Mouse (Mus musculus) lung, embryonic 16.5 days (tissue): ENCODE results near the gene Mill2. TPM values are rescaled to one million over a fixed set of nuclear protein-coding genes. Genes with fewer than 3 reads are reported as not detected.
"Not testable (repeated sequence)": the region's sequence is repeated elsewhere in the genome, so short reads cannot be mapped to it uniquely, and the experiment has no call there.

Source experiments
- ATAC-seq: fragments of 200-750 bp; cut with Nextera tagmentation; 2 replicates; pipeline ENCODE4 v1.8.0; 2017; ENCODE audit warnings: low read depth, mild to moderate bottlenecking, moderate library complexity
- H3K27ac ChIP-seq: fragments of 300-500 bp; sonication (generic); 2 replicates; pipeline ENCODE4 v1.5.1; 2014; ENCODE audit warnings: mild to moderate bottlenecking, control low read depth, low read length
- H3K27me3 ChIP-seq: fragments of 300-500 bp; sonication (generic); 2 replicates; pipeline ENCODE4 v1.6.1; 2014; ENCODE audit warnings: low read depth, low read length, mixed read lengths; ENCODE audit not compliant: control insufficient read depth, insufficient read depth
- H3K36me3 ChIP-seq: fragments of 300-500 bp; sonication (generic); 2 replicates; pipeline ENCODE4 v1.6.1; 2014; ENCODE audit warnings: low read length; ENCODE audit not compliant: control insufficient read depth, insufficient read depth
- H3K4me1 ChIP-seq: fragments of 300-500 bp; sonication (generic); replicated peaks from 2 replicates; pipeline ENCODE4 v1.6.1; 2014; ENCODE audit warnings: low read length, mixed read lengths; ENCODE audit not compliant: control insufficient read depth, insufficient read depth
- H3K4me2 ChIP-seq: fragments of 300-500 bp; sonication (generic); 2 replicates; pipeline ENCODE4 v1.6.1; 2014; ENCODE audit warnings: low read depth, low read length, control low read depth
- H3K4me3 ChIP-seq: fragments of 300-500 bp; sonication (generic); 2 replicates; pipeline ENCODE4 v1.5.1; 2014; ENCODE audit warnings: mild to moderate bottlenecking, low read length, control low read depth
- H3K9ac ChIP-seq: fragments of 300-500 bp; sonication (generic); 2 replicates; pipeline ENCODE4 v1.6.1; 2014; ENCODE audit warnings: low read length, control low read depth
- H3K9me3 ChIP-seq: fragments of 300-500 bp; sonication (generic); 2 replicates; pipeline ENCODE4 v1.6.1; 2016; ENCODE audit warnings: low read length; ENCODE audit not compliant: control insufficient read depth
- WGBS: fragments of 180-500 bp; shearing (Covaris S2); extraction: QIAGEN DNeasy Blood & Tissue Kit; methylation state at CpG from one replicate; pipeline ENCODE4 v1.1.7; 2014; 5-methylcytosine and 5-hydroxymethylcytosine counted together
- polyA plus RNA-seq: library from polyadenylated mRNA; unstranded; fragments of >200 nt; fragmentation: Nextera tagmentation; extraction: Ambion mirVana; gene quantifications from 2 replicates; pipeline ENCODE4 v1.2.1, GENCODE M21; 2015

Gene Mill2
- polyA plus RNA-seq, 1 experiment from 2014 or later = 2.3 TPM

DNA sequence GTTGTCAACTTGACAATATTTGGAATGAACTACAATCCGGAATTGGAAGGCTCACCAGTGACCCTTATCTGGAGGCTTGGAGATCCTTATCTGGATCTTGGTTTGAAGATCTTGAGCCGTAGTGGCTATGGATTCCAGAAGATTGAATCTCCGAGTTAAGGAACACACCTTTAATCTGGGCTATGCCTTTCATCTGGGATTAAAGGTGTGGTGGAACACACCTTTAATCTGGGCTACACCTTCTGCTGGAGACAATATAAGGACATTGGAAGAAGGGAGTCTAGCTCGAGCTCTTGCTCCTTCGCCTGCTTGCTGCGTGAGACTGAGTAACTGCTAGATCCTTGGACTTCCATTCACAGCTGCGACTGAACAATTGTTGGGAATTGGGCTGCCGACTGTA lies 31.3 kb downstream of the Mill2 start, which contains the start of gene Pglyrp1:
TSS of gene Pglyrp1 (plus strand) at position 301 of the 400 bp plus-strand sequence.
- not testable (repeated sequence) for H3K4me3 ChIP-seq, ATAC-seq

DNA sequence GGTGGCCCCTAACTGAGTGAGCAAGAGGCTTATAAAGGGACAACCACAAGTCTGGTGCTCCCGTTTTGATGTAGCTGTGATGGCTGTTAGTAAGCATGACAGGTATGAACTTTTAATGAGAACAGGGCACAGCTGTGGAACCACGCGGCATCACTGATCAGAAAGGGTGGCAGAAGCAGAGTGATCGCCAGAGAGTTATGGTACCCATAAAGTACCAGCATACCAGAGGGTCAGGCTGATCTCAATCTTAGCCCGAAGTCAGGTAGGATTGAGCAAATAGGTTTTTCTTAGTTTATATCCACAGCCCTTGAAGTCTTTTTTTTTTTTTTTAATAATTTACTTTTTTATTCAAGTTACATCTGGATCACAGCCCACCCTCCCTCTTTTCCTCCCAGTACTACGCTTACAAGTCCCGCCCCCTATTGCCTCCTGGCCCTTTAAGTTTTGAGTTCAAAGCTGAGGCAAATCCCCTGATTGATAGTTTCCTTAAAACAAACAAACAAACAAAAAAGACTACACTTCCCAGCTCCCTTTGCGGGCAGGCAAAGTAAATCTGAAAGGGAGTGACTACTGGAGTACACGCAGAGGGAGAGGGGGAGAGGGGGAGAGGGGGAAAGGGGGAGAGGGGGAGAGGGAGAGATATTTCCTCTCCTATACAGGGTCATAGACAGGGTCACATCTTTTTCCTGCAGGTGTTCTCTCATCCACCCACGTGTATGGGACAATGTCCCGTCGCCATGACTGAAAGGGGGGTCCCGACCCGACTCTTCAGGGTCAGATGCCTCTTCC lies 32.4 kb downstream of the Mill2 start:
- WGBS = 30% methylated on average over 13 of the region's 14 CpGs
- no peaks in the 10 kb centered on the region for H3K36me3 ChIP-seq
- no peak overlapping the region for H3K9ac ChIP-seq
- no peak overlapping the region for H3K27ac ChIP-seq
- peaks cover 4% of the 10 kb centered on the region for H3K9me3 ChIP-seq
- H3K4me3 ChIP-seq = peak overlapping the region; percentile 49
- H3K4me1 ChIP-seq = no peaks in the 10 kb centered on the region
- peak overlapping the region; percentile 84 for H3K4me2 ChIP-seq
- ATAC-seq = peak; percentile 40; the same call in 1 of the 2 replicates
- H3K27me3 ChIP-seq = no peaks in the 10 kb centered on the region

More for the DNA sequence above, 31.3 kb downstream of the Mill2 start, which contains the start of gene Pglyrp1:
- H3K27me3 ChIP-seq, H3K9ac ChIP-seq, H3K4me2 ChIP-seq, H3K27ac ChIP-seq, H3K4me1 ChIP-seq, H3K9me3 ChIP-seq, H3K36me3 ChIP-seq: not testable (repeated sequence)
- WGBS = 80% methylated on average over 1 of the region's 8 CpGs

GRCm38 (mm10) chr7:18872816-18873215 lies 33.0 kb downstream of the Mill2 start:
- Histone ChIP-seq H3K27ac (no peak overlapping the region), H3K4me1 (no peaks in the 10 kb centered on the region), H3K27me3 (no peaks in the 10 kb centered on the region), H3K4me3 (peak overlapping the region; percentile 49), H3K9me3 (peaks cover 4% of the 10 kb centered on the region), H3K9ac (peak overlapping the region; percentile 60; the same call in 1 of the 2 replicates), H3K36me3 (no peaks in the 10 kb centered on the region), H3K4me2 (peak overlapping the region; percentile 84)
- peak; percentile 52; the same call in 1 of the 2 replicates for ATAC-seq
- 2% methylated on average over 7 of the region's 7 CpGs for WGBS

GRCm38 (mm10) chr7:18873253-18873652 lies 33.5 kb downstream of the Mill2 start:
- Histone ChIP-seq H3K27ac (no peak overlapping the region), H3K36me3 (no peaks in the 10 kb centered on the region), H3K4me1 (no peaks in the 10 kb centered on the region), H3K27me3 (no peaks in the 10 kb centered on the region), H3K9ac (peak overlapping the region; percentile 60), H3K9me3 (peaks cover 4% of the 10 kb centered on the region), H3K4me2 (peak overlapping the region; percentile 84), H3K4me3 (peak overlapping the region; percentile 49)
- peak; percentile 86 for ATAC-seq
- WGBS = under 1% methylated on average over 10 of the region's 10 CpGs

DNA sequence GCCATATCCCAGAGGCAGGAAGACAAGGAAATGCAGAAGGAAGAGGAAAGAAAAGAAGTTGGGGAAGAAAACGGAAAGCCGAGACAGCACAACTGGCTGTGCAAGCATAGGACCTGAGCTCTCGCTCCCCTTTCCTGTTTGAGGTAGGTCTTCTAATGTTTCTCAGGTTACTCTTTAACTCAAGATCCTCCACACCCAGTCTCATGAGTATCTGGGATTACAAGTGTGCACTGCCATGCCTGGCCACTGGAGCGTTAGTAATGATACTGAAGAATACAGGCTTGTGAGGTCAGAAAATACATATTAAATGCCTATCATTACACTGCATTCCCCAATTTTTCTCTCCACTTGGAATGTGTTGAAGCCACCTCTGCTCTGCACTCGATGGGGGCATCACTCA lies 35.6 kb downstream of the Mill2 start:
- Histone ChIP-seq H3K27ac (no peak overlapping the region), H3K4me3 (no peak overlapping the region), H3K4me1 (no peaks in the 10 kb centered on the region), H3K4me2 (no peak overlapping the region), H3K36me3 (no peaks in the 10 kb centered on the region), H3K9ac (no peak overlapping the region), H3K27me3 (no peaks in the 10 kb centered on the region), H3K9me3 (no peaks in the 10 kb centered on the region)
- ATAC-seq = no peak
- 64% methylated on average over 5 of the region's 5 CpGs for WGBS

- Histone ChIP-seq H3K9me3 (no peaks in the 10 kb centered on the region), H3K27ac (no peak overlapping the region), H3K4me2 (no peak overlapping the region), H3K9ac (no peak overlapping the region), H3K27me3 (no peaks in the 10 kb centered on the region), H3K36me3 (no peaks in the 10 kb centered on the region), H3K4me3 (no peak overlapping the region), H3K4me1 (no peaks in the 10 kb centered on the region)
- 29% methylated on average over 7 of the region's 7 CpGs for WGBS
- no peak for ATAC-seq
These were observed 38.9 kb downstream of the Mill2 start for GRCm38 (mm10) chr7:18878691-18879090.

DNA sequence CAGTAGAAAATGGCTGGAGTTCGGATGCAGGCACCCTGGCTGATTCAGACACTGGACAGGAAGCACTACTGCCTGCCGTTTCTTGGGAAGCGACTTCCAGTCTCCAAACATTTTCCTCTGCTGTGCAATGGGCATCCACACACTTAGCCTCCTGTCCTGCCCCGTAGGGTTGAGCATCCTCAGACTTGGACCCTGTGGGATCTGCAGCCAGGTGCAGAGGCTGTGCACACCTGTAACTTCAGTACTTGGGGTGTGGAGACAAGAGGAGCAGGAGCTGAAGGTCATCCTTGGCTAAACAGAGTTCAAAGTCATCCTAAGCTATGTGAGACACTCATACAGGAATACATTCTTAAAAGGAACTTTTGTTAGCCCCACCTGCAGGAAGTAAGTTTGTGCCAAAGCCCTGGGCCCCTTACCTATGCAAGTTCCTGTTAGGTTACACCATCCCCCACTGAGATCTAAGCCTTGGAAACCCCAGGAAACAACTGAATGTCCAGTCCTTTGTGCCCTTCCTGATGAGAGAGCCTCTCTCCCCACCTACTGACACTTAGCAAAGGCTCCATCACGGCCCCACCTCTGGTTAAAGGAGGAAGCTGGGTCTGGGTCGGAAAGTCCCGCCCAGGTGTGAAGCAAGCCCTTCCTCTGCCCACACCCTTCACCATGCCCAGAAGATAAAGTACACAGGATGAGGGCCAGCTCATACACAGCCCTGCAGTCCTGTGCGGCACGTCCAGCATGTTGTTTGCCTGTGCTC lies 44.4 kb downstream of the Mill2 start:
- Histone ChIP-seq H3K9me3 (no peaks in the 10 kb centered on the region), H3K36me3 (no peaks in the 10 kb centered on the region), H3K4me1 (peaks cover 13% of the 10 kb centered on the region), H3K9ac (peak overlapping the region; percentile 6; the same call in 1 of the 2 replicates), H3K27ac (peak overlapping the region; percentile 68), H3K27me3 (no peaks in the 10 kb centered on the region), H3K4me2 (0 out of 2 replicates have a peak overlapping the region, but pooled peaks have one; percentile 16), H3K4me3 (no peak overlapping the region)
- ATAC-seq = peak; percentile 83
- 39% methylated on average over 9 of the region's 9 CpGs for WGBS

GRCm38 (mm10) chr7:18884745-18885422 lies 45.1 kb downstream of the Mill2 start:
- H3K9ac ChIP-seq = peak overlapping the region; percentile 31
- peaks cover 13% of the 10 kb centered on the region for H3K4me1 ChIP-seq
- no peak for ATAC-seq
- no peaks in the 10 kb centered on the region for H3K27me3 ChIP-seq
- no peak overlapping the region for H3K4me3 ChIP-seq
- H3K4me2 ChIP-seq = 0 out of 2 replicates have a peak overlapping the region, but pooled peaks have one; percentile 16
- no peaks in the 10 kb centered on the region for H3K9me3 ChIP-seq
- WGBS = 43% methylated on average over 13 of the region's 13 CpGs
- H3K27ac ChIP-seq = peak overlapping the region; percentile 68
- H3K36me3 ChIP-seq = no peaks in the 10 kb centered on the region

- ATAC-seq = no peak
- no peak overlapping the region for H3K27ac ChIP-seq
- H3K4me2 ChIP-seq = no peak overlapping the region
- 90% methylated on average over 1 of the region's 1 CpGs for WGBS
- no peaks in the 10 kb centered on the region for H3K27me3 ChIP-seq
- no peaks in the 10 kb centered on the region for H3K36me3 ChIP-seq
- H3K9ac ChIP-seq = no peak overlapping the region
- H3K4me3 ChIP-seq = no peak overlapping the region
- H3K4me1 ChIP-seq = peaks cover 13% of the 10 kb centered on the region
- no peaks in the 10 kb centered on the region for H3K9me3 ChIP-seq
These were observed 47.2 kb downstream of the Mill2 start for GRCm38 (mm10) chr7:18886963-18887362.
